Mouse (Mus musculus): Measurements from ENCODE around the gene Eif3k.

- TF ChIP-seq CTCF (IDR thresholded peaks at IDR 0.05; ENCODE audit: low read depth, low read length) (no peak), GATA1 (IDR thresholded peaks at IDR 0.05; ENCODE audit: borderline replicate concordance, low read length) (no peak)
Measured at GRCm38 (mm10) chr7:28939418-28940183, 42.1 kb downstream of the Eif3k start.

All from G1E (cell line).